Mouse (Mus musculus) embryonic fibroblast, embryonic 13.5 days (primary cell): ENCODE results near the gene Gpsm3.

Source experiments
- CTCF ChIP-seq: IDR thresholded peaks from 2 replicates; pipeline ENCODE4 v1.5.1; 2011; ENCODE audit warnings: mild to moderate bottlenecking, control low read depth, low read length, moderate library complexity, borderline replicate concordance; ENCODE audit not compliant: insufficient read depth
- POLR2A ChIP-seq: IDR thresholded peaks from 2 replicates; pipeline ENCODE4 v1.6.1; 2011; ENCODE audit warnings: low read depth, mild to moderate bottlenecking, control low read depth, low read length, moderate library complexity

- peak; percentile 88 for TF ChIP-seq POLR2A
- TF ChIP-seq CTCF: no peak
Measured at GRCm38 (mm10) chr17:34605609-34606008, 16.0 kb downstream of the Gpsm3 start.
